Mouse (Mus musculus) hindbrain, embryonic 11.5 days (tissue): ENCODE results near the gene B3galt4. TPM values are rescaled to one million over a fixed set of nuclear protein-coding genes. Genes with fewer than 3 reads are reported as not detected.
"Not testable (repeated sequence)": the region's sequence is repeated elsewhere in the genome, so short reads cannot be mapped to it uniquely, and the experiment has no call there.

Experiments
- ATAC-seq: fragments of 200-750 bp; cut with Nextera tagmentation; 2 replicates; pipeline ENCODE4 v1.8.0; 2017; ENCODE audit warnings: mild to moderate bottlenecking, moderate TSS enrichment, moderate library complexity; ENCODE audit not compliant: low FRiP score
- DNase-seq: peaks from one replicate; pipeline ENCODE4 v3.0.0-alpha.2; 2015; ENCODE audit warnings: low spot score
- H3K27ac ChIP-seq: fragments of 300-500 bp; sonication (generic); 2 replicates; pipeline ENCODE4 v1.5.1; 2014; ENCODE audit warnings: mild to moderate bottlenecking, low read depth, low read length
- H3K27me3 ChIP-seq: fragments of 300-500 bp; sonication (generic); 2 replicates; pipeline ENCODE4 v1.6.1; 2014; ENCODE audit warnings: mild to moderate bottlenecking, low read length, moderate library complexity, mixed read lengths; ENCODE audit not compliant: control insufficient read depth, insufficient read depth
- H3K36me3 ChIP-seq: fragments of 300-500 bp; sonication (generic); 2 replicates; pipeline ENCODE4 v1.6.1; 2014; ENCODE audit warnings: mild to moderate bottlenecking, low read length, moderate library complexity, mixed read lengths; ENCODE audit not compliant: control insufficient read depth, insufficient read depth
- H3K4me1 ChIP-seq: fragments of 300-500 bp; sonication (generic); replicated peaks from 2 replicates; pipeline ENCODE4 v1.6.1; 2014; ENCODE audit warnings: low read length, mixed read lengths; ENCODE audit not compliant: control insufficient read depth, insufficient read depth
- H3K4me2 ChIP-seq: fragments of 300-500 bp; sonication (generic); replicated peaks from 2 replicates; pipeline ENCODE4 v1.6.1; 2014; ENCODE audit warnings: mild to moderate bottlenecking, low read depth, low read length
- H3K4me3 ChIP-seq: fragments of 300-500 bp; sonication (generic); 2 replicates; pipeline ENCODE4 v1.5.1; 2014; ENCODE audit warnings: low read depth, low read length
- H3K9ac ChIP-seq: fragments of 300-500 bp; sonication (generic); 2 replicates; pipeline ENCODE4 v1.6.1; 2014; ENCODE audit warnings: low read depth, low read length
- H3K9me3 ChIP-seq: fragments of 300-500 bp; sonication (generic); 2 replicates; pipeline ENCODE4 v1.6.1; 2016; ENCODE audit warnings: low read length; ENCODE audit not compliant: control insufficient read depth
- WGBS: fragments of 180-500 bp; shearing (Covaris S2); extraction: QIAGEN DNeasy Blood & Tissue Kit; methylation state at CpG from one replicate; pipeline ENCODE4 v1.1.7; 2014; 5-methylcytosine and 5-hydroxymethylcytosine counted together
- polyA plus RNA-seq: library from polyadenylated mRNA; unstranded; fragments of >200 nt; fragmentation: Nextera tagmentation; extraction: Ambion mirVana; gene quantifications from 2 replicates; pipeline ENCODE4 v1.2.1, GENCODE M21; 2014

Gene B3galt4
- polyA plus RNA-seq, 1 experiment from 2014 or later: 5.3 TPM

GRCm38 (mm10) chr17:33908331-33909076, 42.8 kb downstream of the B3galt4 start:
- Histone ChIP-seq H3K4me3 (peak overlapping the region; percentile 87), H3K36me3 (peaks cover 10% of the 10 kb centered on the region), H3K4me2 (peak overlapping the region; percentile 96), H3K27ac (peak overlapping the region; percentile 84), H3K9ac (peak overlapping the region; percentile 70), H3K9me3 (no peaks in the 10 kb centered on the region), H3K27me3 (no peaks in the 10 kb centered on the region), H3K4me1 (peaks cover 6% of the 10 kb centered on the region)
- ATAC-seq (peak; percentile 71), DNase-seq (peak; percentile 47)
- under 1% methylated on average over 42 of the region's 44 CpGs for WGBS

GRCm38 (mm10) chr17:33904835-33905234, 46.5 kb downstream of the B3galt4 start, which contains the start of gene Platr17:
Gene Platr17 (plus strand): TSS chr17:33905135.
- not testable (repeated sequence) for ATAC-seq
- 43% methylated on average over 3 of the region's 4 CpGs for WGBS

GRCm38 (mm10) chr17:33903911-33904651, 47.2 kb downstream of the B3galt4 start:
- H3K4me2 ChIP-seq, H3K9me3 ChIP-seq, H3K9ac ChIP-seq, ATAC-seq, DNase-seq, H3K27ac ChIP-seq, H3K4me1 ChIP-seq, H3K27me3 ChIP-seq, H3K4me3 ChIP-seq, H3K36me3 ChIP-seq: not testable (repeated sequence)
- WGBS: 72% methylated on average over 6 of the region's 6 CpGs

More at GRCm38 (mm10) chr17:33904835-33905234, 46.5 kb downstream of the B3galt4 start, which contains the start of gene Platr17:
- DNase-seq, H3K4me3 ChIP-seq, H3K27ac ChIP-seq, H3K4me2 ChIP-seq, H3K27me3 ChIP-seq, H3K9ac ChIP-seq, H3K4me1 ChIP-seq, H3K9me3 ChIP-seq, H3K36me3 ChIP-seq: not testable (repeated sequence)

GRCm38 (mm10) chr17:33902491-33902890, 48.8 kb downstream of the B3galt4 start:
- Histone ChIP-seq H3K27ac (no peak overlapping the region), H3K36me3 (no peaks in the 10 kb centered on the region), H3K9ac (no peak overlapping the region), H3K9me3 (no peaks in the 10 kb centered on the region), H3K4me3 (no peak overlapping the region), H3K4me1 (no peaks in the 10 kb centered on the region), H3K4me2 (no peak overlapping the region), H3K27me3 (no peaks in the 10 kb centered on the region)
- DNase-seq (no peak), ATAC-seq (no peak)
- WGBS: 82% methylated on average over 7 of the region's 7 CpGs

- H3K9me3 ChIP-seq: no peaks in the 10 kb centered on the region
- ATAC-seq: no peak
Observed at GRCm38 (mm10) chr17:33902079-33902478, 49.2 kb downstream of the B3galt4 start.

GRCm38 (mm10) chr17:33901653-33902052, 49.6 kb downstream of the B3galt4 start:
- no peaks in the 10 kb centered on the region for H3K4me1 ChIP-seq
- no peaks in the 10 kb centered on the region for H3K9me3 ChIP-seq
- H3K4me3 ChIP-seq: no peak overlapping the region
- H3K36me3 ChIP-seq: no peaks in the 10 kb centered on the region
- 81% methylated on average over 4 of the region's 4 CpGs for WGBS
- H3K9ac ChIP-seq: no peak overlapping the region
- H3K27ac ChIP-seq: no peak overlapping the region
- no peak for DNase-seq
- H3K4me2 ChIP-seq: no peak overlapping the region
- H3K27me3 ChIP-seq: no peaks in the 10 kb centered on the region
- no peak for ATAC-seq

More at GRCm38 (mm10) chr17:33902079-33902478, 49.2 kb downstream of the B3galt4 start:
- Histone ChIP-seq H3K4me3 (no peak overlapping the region), H3K27ac (no peak overlapping the region), H3K4me2 (no peak overlapping the region), H3K9ac (no peak overlapping the region), H3K36me3 (no peaks in the 10 kb centered on the region), H3K27me3 (no peaks in the 10 kb centered on the region), H3K4me1 (no peaks in the 10 kb centered on the region)
- DNase-seq: no peak
- 77% methylated on average over 4 of the region's 4 CpGs for WGBS

GRCm38 (mm10) chr17:33900989-33901314, 50.3 kb downstream of the B3galt4 start:
- Histone ChIP-seq H3K4me1 (no peaks in the 10 kb centered on the region), H3K9ac (no peak overlapping the region), H3K4me3 (no peak overlapping the region), H3K27ac (no peak overlapping the region), H3K9me3 (no peaks in the 10 kb centered on the region), H3K36me3 (no peaks in the 10 kb centered on the region), H3K27me3 (no peaks in the 10 kb centered on the region), H3K4me2 (no peak overlapping the region)
- WGBS: 90% methylated on average over 4 of the region's 4 CpGs
- no peak for ATAC-seq
- no peak for DNase-seq

GRCm38 (mm10) chr17:33900281-33900988, 50.9 kb downstream of the B3galt4 start:
- H3K9me3 ChIP-seq: no peaks in the 10 kb centered on the region
- H3K27ac ChIP-seq: no peak overlapping the region
- H3K36me3 ChIP-seq: no peaks in the 10 kb centered on the region
- no peak overlapping the region for H3K4me2 ChIP-seq
- DNase-seq: no peak
- 76% methylated on average over 7 of the region's 7 CpGs for WGBS
- no peak for ATAC-seq
- H3K9ac ChIP-seq: no peak overlapping the region
- H3K4me1 ChIP-seq: no peaks in the 10 kb centered on the region
- no peaks in the 10 kb centered on the region for H3K27me3 ChIP-seq
- H3K4me3 ChIP-seq: no peak overlapping the region
